Mouse (Mus musculus) T-helper 1 cell (primary cell): ENCODE measurements around the gene Brpf3.

ENCODE experiments used
- in situ Hi-C: fragments of 300-600 bp; cut with MboI, MseI; formaldehyde crosslinking; loops from one replicate; pipeline ENCODE4 v1.15.1; 2025; ENCODE audit warnings: high pct_unique_total_duplicates

The Brpf3 gene

DNA sequence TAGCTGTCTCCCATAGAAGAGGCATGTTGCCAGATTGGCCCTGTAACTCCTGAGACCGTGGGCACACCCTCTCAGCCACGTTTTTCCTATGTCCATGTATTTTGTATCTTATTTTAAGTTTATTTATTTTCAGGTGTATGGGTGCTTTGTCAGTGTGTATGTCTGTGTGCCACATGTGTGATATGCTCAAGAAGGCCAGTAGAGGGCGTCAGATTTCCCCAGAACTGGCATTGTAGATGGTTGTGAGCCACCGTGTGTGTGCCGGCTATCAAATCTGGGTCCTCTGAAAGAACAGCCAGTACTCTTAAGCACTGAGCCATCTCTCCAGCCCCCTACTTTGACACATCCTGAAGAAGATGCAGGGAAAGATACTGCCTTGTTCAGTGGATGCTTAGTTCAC, 69.5 kb downstream of the Brpf3 start:
- in situ Hi-C loops: no loop called here

DNA sequence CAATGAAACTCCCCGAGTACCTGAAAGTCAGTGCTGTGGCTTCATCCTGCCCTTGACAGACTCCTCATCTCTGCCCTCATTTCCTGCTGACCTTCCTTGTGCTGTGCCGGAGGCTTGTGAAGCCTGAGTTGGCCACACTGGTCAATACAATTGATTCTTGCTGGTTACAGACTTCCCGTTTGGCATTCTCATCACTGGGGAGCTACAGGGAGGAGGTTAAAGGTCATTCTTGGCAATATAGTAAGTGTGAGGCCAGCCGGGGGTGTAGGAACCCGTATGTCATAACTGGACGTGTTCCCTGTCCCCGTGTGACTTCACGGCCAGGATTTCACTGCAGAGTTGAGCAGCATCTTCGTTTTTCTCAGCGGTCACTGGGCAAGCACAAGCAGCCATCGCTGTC, 70.9 kb downstream of the Brpf3 start:
- in situ Hi-C loops: no loop called here

DNA sequence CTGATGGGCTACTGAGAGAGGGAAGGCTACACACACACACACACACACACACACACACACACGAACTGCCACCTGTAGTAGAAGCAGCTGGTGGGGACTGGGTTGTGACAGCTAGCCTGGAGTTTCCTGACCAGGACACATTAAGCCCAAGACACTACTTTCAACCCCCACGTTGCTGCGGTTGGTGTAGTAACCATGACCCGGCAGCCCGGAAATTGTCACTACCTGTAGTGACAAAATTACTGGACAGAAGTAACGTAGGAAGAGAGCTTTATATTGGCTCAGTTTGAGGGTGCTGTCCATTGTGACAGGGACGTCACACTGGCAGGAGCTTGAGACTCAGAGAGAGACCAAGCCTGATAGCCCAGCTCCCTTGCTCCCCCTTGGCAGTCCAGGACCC, 71.4 kb downstream of the Brpf3 start:
- in situ Hi-C loops: no loop called here

DNA sequence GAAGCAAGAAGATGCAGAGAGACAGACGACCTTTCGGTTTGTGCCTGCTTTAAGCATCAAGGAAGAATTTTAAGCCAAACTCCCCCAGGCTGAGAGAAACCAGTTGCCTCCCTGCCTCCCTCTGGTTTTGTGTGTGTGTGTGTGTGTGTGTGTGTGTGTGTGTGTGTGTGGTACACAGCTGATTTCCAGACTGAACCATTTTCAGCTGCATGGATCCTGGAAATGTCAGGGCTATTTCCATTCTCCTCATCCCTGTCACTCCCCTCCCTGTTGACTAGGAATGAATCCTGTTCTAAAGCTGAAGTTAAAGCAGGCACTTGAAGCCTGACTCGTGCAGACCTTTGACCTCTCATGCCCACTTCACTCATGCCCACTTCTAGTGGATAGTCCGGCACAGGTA, 73.3 kb downstream of the Brpf3 start:
- in situ Hi-C loops: no loop called here

DNA sequence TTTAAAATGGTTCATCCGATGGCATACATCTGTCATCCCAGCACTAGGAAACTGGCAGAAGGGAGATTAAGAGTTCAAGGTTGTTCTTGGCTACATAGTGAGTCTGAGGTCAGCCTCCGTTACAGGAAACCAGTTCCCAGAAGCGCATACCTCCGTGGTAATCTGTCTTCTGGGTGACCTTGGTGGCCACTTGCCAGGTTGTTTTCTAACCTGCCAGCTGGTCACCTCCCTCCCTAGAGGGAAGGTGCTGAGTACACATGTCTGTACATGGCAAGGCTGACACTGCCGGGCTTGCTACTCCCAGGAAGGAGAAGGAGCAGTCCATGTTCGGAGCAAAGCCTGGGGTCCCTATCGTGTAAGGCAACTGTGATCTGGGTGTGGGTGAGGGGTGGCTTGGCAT, 73.9 kb downstream of the Brpf3 start:
- in situ Hi-C loops: no loop called here

DNA sequence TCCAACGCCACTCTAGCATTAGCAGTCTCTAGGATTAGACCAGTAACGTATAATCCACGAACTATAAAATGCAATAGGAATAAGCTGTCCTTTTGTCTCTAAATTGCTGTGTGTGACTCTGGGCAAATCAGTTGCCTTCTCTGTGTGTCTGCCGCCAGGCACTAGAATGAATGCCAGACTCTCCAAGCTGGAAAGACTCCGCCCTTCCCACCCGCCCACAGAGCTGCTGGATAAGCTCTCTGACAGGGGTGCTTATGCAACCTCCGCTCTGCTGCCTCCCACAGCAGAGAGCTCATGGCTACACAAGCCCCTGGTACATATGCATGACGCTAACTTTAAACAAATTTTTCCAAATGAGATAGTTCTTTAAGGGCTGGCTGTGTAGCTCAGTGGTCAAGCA, 74.4 kb downstream of the Brpf3 start:
- in situ Hi-C loops: no loop called here

DNA sequence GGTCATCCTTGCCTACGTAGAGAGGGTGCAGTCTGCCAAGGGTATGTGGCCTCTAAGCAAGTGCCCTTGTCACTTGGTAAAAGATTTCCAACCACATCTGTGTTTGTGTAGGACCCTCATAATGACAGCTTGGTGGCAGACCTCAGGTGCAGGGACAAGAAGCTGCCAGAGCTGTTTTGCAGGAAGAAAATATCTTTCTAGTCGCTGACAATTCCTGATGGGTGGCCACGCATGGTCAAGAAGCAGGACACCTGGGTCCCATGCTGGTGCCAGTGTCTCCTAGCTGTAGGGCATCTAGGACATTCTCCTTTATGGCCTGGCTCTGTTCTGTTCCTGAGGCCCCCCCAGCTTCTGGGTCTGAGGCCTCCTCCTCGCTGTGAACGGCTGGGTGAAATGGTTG, 75.4 kb downstream of the Brpf3 start:
- in situ Hi-C loops: no loop called here

DNA sequence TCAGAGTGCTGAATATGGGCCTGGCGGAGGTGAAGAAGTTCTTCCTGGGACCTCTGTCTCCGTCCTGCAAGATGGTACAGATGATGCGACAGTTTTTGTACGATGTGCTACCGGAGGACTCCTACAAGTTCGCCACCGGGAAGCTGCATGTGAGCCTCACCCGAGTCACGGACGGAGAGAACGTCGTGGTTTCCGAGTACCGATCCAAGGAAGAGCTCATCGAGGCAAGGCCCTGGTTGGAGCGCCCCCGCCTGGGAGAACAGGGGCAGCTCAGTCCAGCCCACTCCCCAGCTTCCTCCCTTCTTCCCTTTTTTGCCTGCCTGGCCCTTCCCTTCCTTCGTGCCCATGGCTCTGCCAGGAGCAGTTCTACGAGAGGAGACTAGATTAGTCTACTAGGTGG, 75.9 kb downstream of the Brpf3 start:
- in situ Hi-C loops: no loop called here

DNA sequence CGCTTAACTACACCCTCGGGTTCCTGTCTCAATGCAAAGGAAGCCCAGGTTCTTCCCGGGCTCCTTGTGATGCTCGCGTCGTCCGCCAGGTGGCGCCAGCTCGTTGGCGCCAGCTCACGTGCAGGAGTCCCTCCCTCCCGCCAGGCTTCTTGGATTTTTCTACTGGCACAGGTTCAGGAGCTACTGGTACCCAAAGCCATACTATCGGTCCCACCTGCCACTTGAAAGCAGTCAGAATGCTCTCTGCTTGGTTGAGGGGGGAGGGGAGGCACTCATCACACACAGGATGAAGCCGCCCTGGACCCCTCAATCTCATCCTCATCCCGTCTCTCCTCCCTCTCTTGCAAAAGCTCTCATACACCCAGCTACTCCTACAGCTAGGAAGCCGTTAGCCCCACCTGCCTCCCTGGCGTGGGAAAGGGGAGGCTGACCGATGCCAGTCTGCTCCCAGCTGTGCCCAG, 79.1 kb downstream of the Brpf3 start:
- in situ Hi-C loops: no loop called here

DNA sequence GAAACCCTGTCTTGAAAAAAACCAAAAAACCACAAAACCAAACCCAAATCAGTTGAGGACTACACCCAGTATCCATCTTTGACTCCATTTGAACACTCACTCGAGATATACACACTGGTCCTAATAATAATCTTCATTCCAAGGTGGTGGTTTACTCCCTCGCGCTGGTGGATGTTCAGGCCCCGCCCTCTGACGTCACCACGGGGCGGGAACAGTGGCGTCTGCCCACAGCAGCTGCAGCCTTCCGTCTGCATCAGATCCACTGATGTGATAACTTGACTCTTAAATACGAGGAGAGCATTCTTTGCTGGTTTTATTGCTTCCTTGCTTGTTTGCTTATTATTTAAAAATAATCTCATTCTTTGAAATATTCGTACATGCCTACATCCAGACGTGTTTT, 81.4 kb downstream of the Brpf3 start:
- in situ Hi-C loops: no loop called here

DNA sequence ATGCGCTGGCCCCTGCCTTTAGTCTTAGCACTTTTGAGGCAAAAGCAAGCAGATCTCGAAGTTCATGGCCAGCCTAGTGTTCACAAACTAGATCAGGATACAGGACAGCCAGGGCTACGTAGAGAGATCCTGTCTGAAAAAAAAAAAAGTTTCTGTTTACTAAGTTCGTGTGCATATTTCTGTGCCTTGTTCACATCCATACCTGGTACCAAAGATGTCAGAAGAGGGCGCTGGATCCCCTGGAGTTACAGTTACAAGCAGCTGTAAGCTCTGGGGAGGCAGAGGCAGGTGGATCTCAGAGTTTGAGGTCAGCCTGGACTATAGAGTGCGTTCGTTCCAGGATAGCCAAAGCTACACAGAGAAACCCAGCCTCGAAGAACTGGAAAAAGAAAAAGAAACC, 81.9 kb downstream of the Brpf3 start:
- in situ Hi-C loops: no loop called here

DNA sequence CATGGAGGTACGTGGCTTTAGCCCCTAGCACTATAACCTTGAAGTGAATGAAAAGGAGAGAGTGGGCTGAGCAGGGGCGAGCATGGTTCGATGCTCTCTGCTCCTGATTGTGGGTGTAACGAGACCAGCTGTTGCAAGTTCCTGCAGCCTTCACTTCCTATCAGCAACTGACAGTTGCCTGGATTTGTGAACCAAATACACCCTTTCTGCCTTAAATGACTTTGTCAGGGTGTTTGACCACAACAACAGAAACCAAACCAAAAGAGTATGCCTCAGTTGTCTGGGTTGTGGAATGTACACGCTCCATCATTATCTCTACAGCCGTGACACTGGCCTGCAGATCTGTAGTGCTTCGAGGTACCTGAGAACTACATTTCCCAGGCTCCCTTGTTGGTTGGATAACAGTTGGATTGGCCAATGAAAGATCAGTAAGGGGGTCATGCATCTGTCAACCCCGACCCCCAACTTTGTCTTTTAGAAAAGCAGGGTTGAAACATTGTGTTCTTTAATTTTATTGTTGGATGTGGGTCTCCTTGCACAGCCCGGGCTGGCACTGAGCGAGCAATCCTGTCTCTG, 83.1 kb downstream of the Brpf3 start:
- in situ Hi-C loops: no loop called here

DNA sequence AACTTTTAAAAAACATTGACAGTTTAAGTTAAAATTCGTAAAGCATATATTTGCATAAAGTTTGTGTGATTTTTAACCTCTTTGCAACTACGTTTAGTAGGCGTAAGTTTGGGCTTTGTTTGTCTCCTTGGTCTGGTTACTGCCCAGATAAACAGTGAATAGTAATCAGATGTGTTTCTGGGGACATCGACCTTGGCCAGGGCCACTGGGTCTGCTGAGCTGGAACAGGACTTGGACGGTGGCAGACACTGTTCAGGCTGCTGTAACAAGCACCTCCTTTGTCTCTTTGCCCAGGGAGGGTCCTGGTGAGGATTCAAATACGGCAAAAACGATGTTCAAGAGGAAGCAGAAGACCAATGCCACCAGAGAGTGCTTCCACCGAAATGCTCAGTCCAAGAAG, 84.3 kb downstream of the Brpf3 start:
- in situ Hi-C loops: no loop called here

DNA sequence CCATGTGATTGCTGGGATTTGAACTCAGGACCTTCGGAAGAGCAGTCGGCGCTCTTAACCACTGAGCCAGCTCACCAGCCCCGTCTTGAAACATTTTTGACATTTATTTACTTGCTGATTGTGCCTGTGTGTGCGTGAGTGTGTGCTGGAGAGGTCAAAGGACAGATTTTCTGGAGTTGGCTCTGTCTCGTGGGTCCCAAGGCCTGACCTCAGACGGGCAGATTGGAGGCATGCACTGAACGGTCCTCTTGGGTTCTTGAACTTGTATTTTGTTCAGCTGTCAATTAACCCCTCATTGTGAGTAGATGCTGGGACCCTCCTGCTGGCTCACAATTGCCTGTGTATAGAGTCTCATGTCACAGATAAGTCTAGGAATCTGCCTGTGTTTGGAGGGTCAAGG, 85.4 kb downstream of the Brpf3 start:
- in situ Hi-C loops: no loop called here
